Mouse (Mus musculus): Measurements from ENCODE around the gene Etv1. TPM values are rescaled to one million over a fixed set of nuclear protein-coding genes. Genes with fewer than 3 reads are reported as not detected.

The Etv1 gene
- polyA plus RNA-seq, 2 experiments = 0.16 to 0.88 TPM

DNA sequence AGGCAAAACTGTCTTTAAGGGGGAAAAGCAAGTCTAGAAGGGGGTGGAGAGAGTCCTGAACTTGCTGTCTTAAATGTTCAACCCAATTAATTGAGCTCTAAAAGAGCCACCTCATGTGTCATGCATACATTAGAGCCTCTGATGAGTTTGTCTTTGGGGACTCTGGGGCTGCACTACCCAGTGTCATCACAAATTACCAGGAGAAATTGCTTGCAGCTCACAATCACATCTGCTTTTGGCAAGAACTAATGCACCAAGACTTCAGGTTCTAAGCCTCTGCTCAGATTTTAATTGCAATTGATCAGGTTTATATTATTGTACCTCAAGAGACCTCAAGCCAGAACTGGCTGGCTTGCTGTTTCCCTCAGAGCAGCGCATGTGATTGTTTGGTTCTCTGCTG lies 4.1 kb downstream of the Etv1 start:
- H3K27ac ChIP-seq = no peak overlapping the region
- no peak overlapping the region for H3K4me2 ChIP-seq (ENCODE audit: low read depth)
- H3K9me3 ChIP-seq (ENCODE audit: control insufficient read depth, low read length) = no peaks in the 10 kb centered on the region
- H3K36me3 ChIP-seq (replicated peaks; ENCODE audit: control insufficient read depth, insufficient read depth, low read depth) = no peaks in the 10 kb centered on the region
- ATAC-seq (ENCODE audit: insufficient read depth) (no peak), DNase-seq (ENCODE audit: low read depth in 3 of 3, low spot score in 3 of 3) (no peak)
- peaks cover 0 to 2% of the 10 kb centered on the region in 2 experiments; a peak in 1 of 4 replicates for H3K4me1 ChIP-seq (replicated peaks; ENCODE audit: control insufficient read depth in 2 of 2, insufficient read depth in 2 of 2, low read length in 1 of 2)
- TF ChIP-seq EP300 (IDR thresholded peaks at IDR 0.05; ENCODE audit: low read depth) (no peak), CTCF (IDR thresholded peaks at IDR 0.05; ENCODE audit: low read depth) (no peak)
- 61% methylated on average over 1 of the region's 1 CpGs for WGBS (ENCODE audit: insufficient replicate concordance)
- H3K4me3 ChIP-seq (ENCODE audit: insufficient read depth in 1 of 2, low read depth in 2 of 2, low read length in 2 of 2) = no peak overlapping the region
- no peak overlapping the region for H3K9ac ChIP-seq (replicated peaks)
- no peaks in the 10 kb centered on the region for H3K27me3 ChIP-seq (ENCODE audit: control insufficient read depth, insufficient read depth, low read length)

DNA sequence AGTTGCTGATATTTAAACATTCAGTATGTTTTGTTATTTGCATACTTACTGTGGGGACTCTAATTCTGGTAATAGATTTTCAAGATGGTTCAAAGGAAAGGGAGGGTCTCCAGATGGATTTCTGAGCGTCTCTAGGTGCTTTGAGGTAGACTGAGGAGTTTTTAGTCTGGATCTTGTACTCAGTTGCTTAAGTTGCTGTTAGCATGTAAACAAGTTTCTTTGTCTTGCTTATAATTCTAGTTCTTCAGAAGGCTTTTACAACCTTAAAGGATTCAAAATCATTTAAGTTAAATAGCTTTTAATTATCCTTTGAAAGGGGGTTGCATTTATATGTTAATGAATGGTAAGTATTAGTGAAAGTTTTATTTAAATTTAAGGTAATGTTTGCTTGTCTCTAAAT lies 5.0 kb downstream of the Etv1 start:
- ATAC-seq (ENCODE audit: insufficient read depth) = no peak
- H3K4me2 ChIP-seq (ENCODE audit: low read depth) = no peak overlapping the region

DNA sequence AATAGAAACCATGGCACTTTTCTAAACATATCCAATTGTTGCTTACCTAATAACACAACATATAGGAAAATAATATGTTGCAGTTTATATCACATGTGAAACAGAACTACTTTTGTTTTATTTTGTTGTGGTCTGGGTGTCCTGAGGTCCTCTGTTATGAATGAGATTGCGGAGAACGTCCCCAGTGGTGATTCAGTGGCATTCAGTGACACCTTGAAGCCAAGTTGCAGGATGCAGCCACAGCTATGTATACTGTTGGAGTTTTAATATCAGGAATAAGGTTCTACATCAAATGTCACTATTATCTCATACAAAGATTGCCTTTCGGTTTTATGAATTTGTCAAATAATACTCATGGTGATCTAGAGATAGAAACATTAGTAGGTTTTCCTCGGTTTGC lies 7.4 kb downstream of the Etv1 start:
- Histone ChIP-seq H3K27ac (no peak overlapping the region), H3K4me1 (replicated peaks; ENCODE audit: control insufficient read depth in 2 of 2, insufficient read depth in 2 of 2, low read length in 1 of 2) (no peaks in the 10 kb centered on the region), H3K4me2 (ENCODE audit: low read depth) (no peak overlapping the region), H3K4me3 (ENCODE audit: insufficient read depth in 1 of 2, low read depth in 2 of 2, low read length in 2 of 2) (no peak overlapping the region), H3K27me3 (ENCODE audit: control insufficient read depth, insufficient read depth, low read length) (no peaks in the 10 kb centered on the region), H3K9ac (replicated peaks) (no peak overlapping the region), H3K9me3 (ENCODE audit: control insufficient read depth, low read length) (no peaks in the 10 kb centered on the region), H3K36me3 (replicated peaks; ENCODE audit: control insufficient read depth, insufficient read depth, low read depth) (no peaks in the 10 kb centered on the region)
- DNase-seq (ENCODE audit: low read depth in 3 of 3, low spot score in 3 of 3) (no peak), ATAC-seq (ENCODE audit: insufficient read depth) (no peak)
- TF ChIP-seq EP300 (IDR thresholded peaks at IDR 0.05; ENCODE audit: low read depth) = no peak
- TF ChIP-seq CTCF (IDR thresholded peaks at IDR 0.05; ENCODE audit: low read depth) = no peak
- 68% methylated on average over 4 of the region's 4 CpGs for WGBS (ENCODE audit: insufficient replicate concordance)

More for the DNA sequence above, 5.0 kb downstream of the Etv1 start:
- WGBS (ENCODE audit: insufficient replicate concordance) = 19% methylated on average over 1 of the region's 1 CpGs
- DNase-seq (ENCODE audit: low read depth in 3 of 3, low spot score in 3 of 3) = no peak
- Histone ChIP-seq H3K4me1 (replicated peaks; ENCODE audit: control insufficient read depth in 2 of 2, insufficient read depth in 2 of 2, low read length in 1 of 2) (peaks cover 0 to 2% of the 10 kb centered on the region in 2 experiments; a peak in 1 of 4 replicates), H3K27ac (no peak overlapping the region), H3K4me3 (ENCODE audit: insufficient read depth in 1 of 2, low read depth in 2 of 2, low read length in 2 of 2) (no peak overlapping the region), H3K9me3 (ENCODE audit: control insufficient read depth, low read length) (no peaks in the 10 kb centered on the region), H3K27me3 (ENCODE audit: control insufficient read depth, insufficient read depth, low read length) (no peaks in the 10 kb centered on the region), H3K36me3 (replicated peaks; ENCODE audit: control insufficient read depth, insufficient read depth, low read depth) (no peaks in the 10 kb centered on the region), H3K9ac (replicated peaks) (no peak overlapping the region)
- TF ChIP-seq CTCF (IDR thresholded peaks at IDR 0.05; ENCODE audit: low read depth) = no peak

DNA sequence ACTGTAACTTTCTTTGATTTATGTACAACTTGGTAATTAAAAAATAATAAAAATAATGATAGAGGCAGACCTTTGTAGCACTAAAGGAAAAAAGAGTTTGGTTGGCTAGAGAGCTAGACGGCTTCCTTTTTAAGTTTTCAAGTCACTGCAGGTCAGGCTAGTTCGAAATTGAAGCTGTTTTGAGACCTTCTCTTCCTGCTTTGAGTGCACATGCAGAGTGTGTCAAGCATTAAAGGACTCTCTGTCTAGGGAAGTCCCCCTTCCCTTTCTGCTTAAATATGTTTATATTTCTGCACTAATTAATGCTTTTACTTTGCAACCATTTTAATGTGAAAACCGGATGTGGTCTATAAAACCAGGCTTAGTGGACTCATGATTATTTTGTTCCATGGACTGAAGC lies 8.5 kb downstream of the Etv1 start:
- 48% methylated on average over 3 of the region's 3 CpGs for WGBS (ENCODE audit: insufficient replicate concordance)
- DNase-seq (ENCODE audit: low read depth in 3 of 3, low spot score in 3 of 3) = no peak
- no peaks in the 10 kb centered on the region for H3K4me1 ChIP-seq (replicated peaks; ENCODE audit: control insufficient read depth in 2 of 2, insufficient read depth in 2 of 2, low read length in 1 of 2)
- no peaks in the 10 kb centered on the region for H3K27me3 ChIP-seq (ENCODE audit: control insufficient read depth, insufficient read depth, low read length)
- H3K36me3 ChIP-seq (replicated peaks; ENCODE audit: control insufficient read depth, insufficient read depth, low read depth) = no peaks in the 10 kb centered on the region
- no peak overlapping the region for H3K27ac ChIP-seq
- TF ChIP-seq CTCF (IDR thresholded peaks at IDR 0.05; ENCODE audit: low read depth) (no peak), EP300 (IDR thresholded peaks at IDR 0.05; ENCODE audit: low read depth) (no peak)
- H3K9me3 ChIP-seq (ENCODE audit: control insufficient read depth, low read length) = no peaks in the 10 kb centered on the region
- ATAC-seq (ENCODE audit: insufficient read depth) = no peak
- H3K4me2 ChIP-seq (ENCODE audit: low read depth) = no peak overlapping the region
- H3K4me3 ChIP-seq (ENCODE audit: insufficient read depth in 1 of 2, low read depth in 2 of 2, low read length in 2 of 2) = no peak overlapping the region
- no peak overlapping the region for H3K9ac ChIP-seq (replicated peaks)

DNA sequence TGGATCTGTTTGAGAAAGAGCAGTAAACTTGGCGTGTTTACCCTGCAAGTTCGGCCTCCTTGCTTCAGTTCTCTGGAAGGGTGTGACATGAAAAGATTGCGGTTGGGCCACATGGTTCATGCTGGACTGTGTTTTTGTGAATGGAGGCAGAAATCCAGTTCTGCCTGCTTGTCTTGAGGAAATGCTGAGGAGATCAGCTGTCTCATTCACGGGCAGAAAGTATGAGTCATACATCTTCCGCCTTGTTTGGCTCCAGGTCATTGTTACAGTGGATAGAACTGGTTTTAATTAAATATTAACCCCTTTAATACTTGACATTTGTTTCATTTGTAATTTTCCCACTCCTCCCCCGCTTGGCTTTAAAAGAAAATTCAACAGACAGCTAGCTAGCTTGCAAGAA lies 9.4 kb downstream of the Etv1 start:
- H3K4me1 ChIP-seq (replicated peaks; ENCODE audit: control insufficient read depth in 2 of 2, insufficient read depth in 2 of 2, low read length in 1 of 2) = no peaks in the 10 kb centered on the region
- H3K4me3 ChIP-seq (ENCODE audit: insufficient read depth in 1 of 2, low read depth in 2 of 2, low read length in 2 of 2) = no peak overlapping the region
- no peak overlapping the region for H3K9ac ChIP-seq (replicated peaks)
- no peaks in the 10 kb centered on the region for H3K36me3 ChIP-seq (replicated peaks; ENCODE audit: control insufficient read depth, insufficient read depth, low read depth)
- no peak overlapping the region for H3K27ac ChIP-seq
- no peak for ATAC-seq (ENCODE audit: insufficient read depth)
- no peaks in the 10 kb centered on the region for H3K9me3 ChIP-seq (ENCODE audit: control insufficient read depth, low read length)
- no peaks in the 10 kb centered on the region for H3K27me3 ChIP-seq (ENCODE audit: control insufficient read depth, insufficient read depth, low read length)
- DNase-seq (ENCODE audit: low read depth in 3 of 3, low spot score in 3 of 3) = no peak
- TF ChIP-seq CTCF (IDR thresholded peaks at IDR 0.05; ENCODE audit: low read depth) = no peak
- TF ChIP-seq EP300 (IDR thresholded peaks at IDR 0.05; ENCODE audit: low read depth) = no peak
- H3K4me2 ChIP-seq (ENCODE audit: low read depth) = no peak overlapping the region
- 39% methylated on average over 6 of the region's 6 CpGs for WGBS (ENCODE audit: insufficient replicate concordance)
